Mouse (Mus musculus) layer of hippocampus, adult 2 months (tissue): Measurements from ENCODE around the gene Eif3i. TPM values are rescaled to one million over a fixed set of nuclear protein-coding genes. Genes with fewer than 3 reads are reported as not detected.
"Not testable (repeated sequence)": the region's sequence is repeated elsewhere in the genome, so short reads cannot be mapped to it uniquely, and the experiment has no call there.

Source experiments
- DNase-seq, 2 experiments: peaks; one replicate each; pipeline ENCODE4 v3.0.0; 2022; ENCODE audit warnings: low spot score in 2 of 2
- H3K27ac ChIP-seq: fragments of 200-600 bp; 2 replicates; pipeline ENCODE4 v1.8.1; 2022
- H3K4me3 ChIP-seq: fragments of 200-600 bp; 2 replicates; pipeline ENCODE4 v1.8.1; 2022; ENCODE audit warnings: mild to moderate bottlenecking
- CTCF ChIP-seq: fragments of 200-600 bp; conservative IDR thresholded peaks from 2 replicates; pipeline ENCODE4 v1.8.1; 2022; ENCODE audit warnings: antibody characterized with exemption, mild to moderate bottlenecking, moderate library complexity
- microRNA-seq, 2 experiments: library from miRNA; unstranded; fragments of <30 nt; microRNA quantifications; one replicate each; pipeline ENCODE4 v1.2.0; 2021
- total RNA-seq, 2 experiments: library from RNA; stranded (reverse); gene quantifications; 2 replicates each; pipeline ENCODE4 v1.2.3; 2021

Eif3i gene
- total RNA-seq, 2 experiments from 2014 or later = 117 to 120 TPM

DNA sequence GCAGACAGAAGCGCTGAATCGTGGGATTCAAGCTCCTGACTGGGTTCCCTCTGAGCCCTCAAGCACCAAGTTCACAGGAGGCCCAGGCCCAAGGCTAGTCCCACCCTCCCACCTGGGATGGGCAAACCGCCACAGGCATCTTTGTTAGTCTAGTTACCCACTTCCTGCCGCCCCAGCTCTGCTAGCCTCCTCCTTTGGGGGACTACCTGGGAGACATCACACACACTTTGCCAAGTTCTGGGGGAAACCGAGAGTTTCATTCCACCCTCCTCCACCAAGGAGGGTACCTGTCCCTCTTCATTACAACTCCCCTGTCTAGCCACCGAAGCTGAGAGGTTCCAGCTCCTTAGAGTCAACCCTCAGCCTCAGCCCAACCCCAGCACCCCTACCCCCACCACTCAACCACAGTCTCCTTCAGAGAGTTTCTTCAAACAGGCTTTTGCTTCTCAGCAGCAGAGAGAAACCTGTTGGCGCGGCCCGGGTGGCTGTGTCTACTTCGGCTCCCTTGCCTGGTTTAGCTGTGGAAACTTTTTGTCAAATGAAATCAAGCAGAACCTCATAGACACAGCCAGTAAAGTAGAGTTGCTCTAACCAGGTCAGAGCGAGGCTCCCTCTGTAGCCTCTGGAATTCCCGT, 42.0 kb downstream of the Eif3i start:
- DNase-seq = no peak
- no peak for TF ChIP-seq CTCF

DNA sequence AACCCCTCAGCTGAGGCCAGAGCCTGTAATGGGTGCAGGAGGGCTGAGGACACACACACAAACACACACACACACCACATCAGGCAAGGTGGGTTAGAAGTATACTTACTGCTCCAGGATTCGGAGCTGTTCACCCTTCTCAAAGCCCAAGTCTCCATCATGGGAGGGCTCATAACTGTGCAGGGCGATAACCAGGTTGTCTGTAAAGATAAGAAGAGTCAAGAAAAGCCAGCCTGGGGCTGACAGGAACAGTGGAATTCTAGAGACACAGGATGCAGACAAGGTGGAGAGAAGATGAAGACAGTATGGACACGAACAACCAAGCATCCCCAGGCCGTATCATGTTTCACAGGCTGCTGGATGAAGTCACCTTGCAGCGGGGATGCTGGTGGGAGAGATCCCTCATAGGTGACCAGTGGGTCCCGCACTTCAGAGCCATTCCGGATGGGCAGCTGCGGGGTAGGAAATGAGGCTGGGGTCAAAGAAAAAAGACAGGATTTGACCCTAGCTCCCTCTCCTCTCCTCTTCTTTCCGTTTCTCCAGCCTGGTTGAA, 43.1 kb downstream of the Eif3i start:
- no peak for DNase-seq
- TF ChIP-seq CTCF = no peak
- Histone ChIP-seq H3K4me3 (no peak overlapping the region), H3K27ac (no peak overlapping the region)

More for the DNA sequence above, 42.0 kb downstream of the Eif3i start:
- Histone ChIP-seq H3K27ac (no peak overlapping the region), H3K4me3 (no peak overlapping the region)

DNA sequence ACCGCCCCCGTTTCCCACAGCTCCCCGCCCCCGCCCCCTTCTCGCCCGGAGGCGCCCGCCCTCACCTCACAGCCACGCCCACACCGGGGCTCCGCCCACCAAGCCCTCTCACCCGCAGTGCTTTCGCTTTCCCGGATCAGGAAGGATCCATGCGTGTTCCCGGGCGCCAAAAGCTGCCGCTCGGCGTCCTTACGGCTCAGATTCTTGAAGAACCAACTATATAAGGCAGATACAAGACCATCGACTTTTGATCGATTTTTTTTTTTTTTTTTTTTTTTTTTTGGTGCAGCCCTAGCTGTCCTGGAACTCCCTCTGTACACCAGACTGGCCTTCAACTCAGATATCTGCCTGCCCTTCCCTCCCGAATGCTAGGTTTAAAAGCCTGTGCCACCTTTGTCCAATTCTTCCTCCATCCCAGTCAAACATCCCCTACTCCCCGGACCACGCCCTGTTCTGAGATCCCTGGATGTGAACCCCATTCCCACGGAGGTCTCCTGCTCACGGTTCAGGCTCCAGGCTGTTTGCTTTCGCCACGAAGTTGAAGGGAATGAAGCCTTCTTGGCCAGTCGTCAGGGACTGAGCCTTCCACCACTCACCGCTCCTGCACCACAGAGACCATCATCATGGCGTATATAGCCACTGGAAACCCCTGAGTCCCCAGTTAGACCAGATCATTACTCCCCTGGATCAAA, 43.8 kb downstream of the Eif3i start:
- DNase-seq = peak; percentile 79 to 82
- TF ChIP-seq CTCF = no peak
- peak overlapping the region; percentile 63 for H3K4me3 ChIP-seq
- peak overlapping the region; percentile 89 for H3K27ac ChIP-seq

DNA sequence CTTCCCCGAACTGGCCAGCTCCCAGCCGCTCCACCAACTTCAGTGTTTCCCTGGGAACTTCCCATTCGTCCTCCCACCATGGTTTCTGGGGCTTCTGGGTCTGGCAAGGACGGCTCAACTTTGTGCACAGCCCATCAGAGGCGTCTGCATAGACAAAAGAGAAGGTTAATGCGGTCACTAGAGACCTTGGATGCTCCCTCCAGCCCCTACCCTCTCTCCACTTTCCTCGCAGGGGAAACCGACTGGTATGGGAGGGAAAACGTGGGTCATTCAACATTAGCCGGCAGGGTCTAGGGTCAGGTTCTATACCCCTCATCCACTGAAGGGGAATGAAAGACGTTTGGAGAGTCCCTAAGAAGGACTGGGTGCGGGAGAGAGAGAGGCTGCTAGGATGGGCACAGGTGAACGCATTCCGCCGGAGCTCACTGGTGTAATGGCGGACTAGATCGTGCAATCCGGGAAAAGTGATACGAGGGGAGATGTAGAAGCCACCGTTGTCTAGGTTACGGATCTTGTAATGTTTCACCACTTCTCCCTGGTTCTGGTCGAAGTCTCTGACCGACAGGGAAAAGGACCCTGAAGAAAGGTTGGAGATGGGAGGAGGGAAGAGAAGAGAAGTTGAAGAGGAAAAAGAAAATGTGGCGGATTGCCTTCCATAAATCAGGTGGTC, 44.5 kb downstream of the Eif3i start:
- no peak for TF ChIP-seq CTCF
- Histone ChIP-seq H3K27ac (peak overlapping the region; percentile 89), H3K4me3 (peak overlapping the region; percentile 63)
- no peak for DNase-seq

DNA sequence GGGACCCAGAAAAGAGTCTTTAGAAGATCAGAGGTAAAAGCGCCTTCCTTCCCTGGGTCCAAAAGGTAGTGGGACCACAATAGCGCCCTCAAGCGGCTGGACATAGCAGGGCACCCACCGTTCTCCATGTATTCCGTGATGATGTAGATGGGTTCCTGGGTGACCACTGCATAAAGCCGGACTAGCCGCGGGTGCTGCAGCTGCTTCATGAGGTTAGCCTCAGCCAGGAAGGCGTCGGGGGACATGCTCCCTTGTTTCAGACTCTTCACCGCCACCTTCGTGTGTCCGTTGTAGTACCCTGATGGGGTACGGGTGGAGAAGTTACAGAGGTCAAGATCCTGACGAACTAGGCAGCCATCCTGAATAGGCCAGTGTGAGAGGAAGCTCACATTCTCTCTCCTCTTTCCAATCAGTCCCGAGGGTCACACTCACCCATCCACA, 45.0 kb downstream of the Eif3i start:
- TF ChIP-seq CTCF = peak; percentile 83
- H3K27ac ChIP-seq = peak overlapping the region; percentile 89
- DNase-seq = peak in 1 of 2 experiments; percentile 51
- H3K4me3 ChIP-seq = peak overlapping the region; percentile 63

DNA sequence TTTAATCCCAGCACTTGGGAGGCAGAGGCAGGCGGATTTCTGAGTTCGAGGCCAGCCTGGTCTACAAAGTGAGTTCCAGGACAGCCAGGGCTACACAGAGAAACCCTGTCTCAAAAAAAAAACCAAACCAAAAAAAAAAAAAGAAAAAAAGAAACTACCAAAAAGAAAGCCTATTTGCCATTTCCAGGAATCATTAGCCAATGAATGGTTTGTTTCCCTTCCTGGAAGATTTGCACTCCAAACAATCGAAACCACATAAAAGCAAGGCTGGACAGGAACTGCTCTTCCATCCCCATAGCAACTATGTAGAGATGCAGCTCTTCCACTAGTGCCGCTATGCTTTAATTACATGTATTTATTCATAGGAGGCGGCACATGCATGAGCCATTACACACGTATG, 45.9 kb downstream of the Eif3i start:
- DNase-seq, H3K27ac ChIP-seq, H3K4me3 ChIP-seq: not testable (repeated sequence)

DNA sequence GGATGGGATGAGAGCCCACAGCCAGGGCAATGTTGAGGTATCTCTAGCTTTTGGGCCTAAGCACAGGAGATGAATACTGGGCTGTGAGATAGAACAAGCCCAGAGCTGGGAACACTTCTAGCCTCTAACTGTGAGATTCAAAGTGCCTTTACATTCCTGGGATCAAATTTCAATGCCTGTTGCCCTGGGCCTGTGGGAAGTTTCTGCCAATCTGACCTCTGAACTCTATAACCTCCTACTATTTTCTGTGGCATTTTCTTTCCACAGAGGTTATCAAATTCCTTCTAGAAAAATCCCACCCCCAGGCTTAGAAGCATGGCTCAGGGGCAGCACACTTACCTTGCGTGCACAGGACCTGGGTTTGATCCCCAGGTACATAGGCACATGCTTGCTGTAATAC, 50.2 kb downstream of the Eif3i start:
- Histone ChIP-seq H3K4me3 (no peak overlapping the region), H3K27ac (no peak overlapping the region)
- no peak for TF ChIP-seq CTCF
- DNase-seq = no peak

DNA sequence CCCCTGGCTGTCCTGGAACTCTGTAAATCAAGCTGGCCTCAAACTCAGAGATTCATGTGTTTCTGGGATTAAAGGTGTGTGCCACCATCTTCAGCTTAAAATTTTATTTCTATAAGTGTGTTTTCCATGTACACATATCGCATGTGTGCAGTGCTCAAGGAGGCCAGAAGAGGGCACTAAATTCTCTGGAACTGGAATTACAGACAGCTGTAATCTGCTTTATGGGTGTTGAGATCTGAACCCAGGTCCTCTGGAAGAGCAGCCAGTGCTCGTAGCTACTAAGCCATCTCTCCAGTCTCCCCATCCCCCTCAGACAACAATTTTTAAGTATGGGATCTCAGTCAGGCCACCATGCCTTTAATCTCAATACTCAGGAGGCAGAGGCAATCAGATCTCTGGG, 51.1 kb downstream of the Eif3i start:
- Histone ChIP-seq H3K27ac (no peak overlapping the region), H3K4me3 (no peak overlapping the region)
- no peak for DNase-seq
- peak; percentile 74 for TF ChIP-seq CTCF

DNA sequence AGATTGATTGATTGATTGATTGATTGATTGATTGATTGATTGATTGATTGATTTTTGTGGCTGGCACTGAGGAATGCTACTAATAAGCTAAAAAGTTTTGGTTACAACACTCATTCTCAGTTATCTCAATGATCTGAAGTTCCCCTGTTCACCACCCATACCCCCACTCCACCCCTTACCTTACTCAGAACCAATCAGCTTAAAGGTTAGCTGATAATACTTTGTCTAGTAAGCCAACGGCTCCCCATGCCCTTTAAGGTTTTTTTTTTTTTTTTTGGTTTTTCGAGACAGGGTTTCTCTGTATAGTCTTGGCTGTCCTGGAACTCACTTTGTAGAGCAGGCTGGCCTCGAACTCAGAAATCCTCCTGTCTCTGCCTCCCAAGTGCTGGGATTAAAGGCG, 52.8 kb downstream of the Eif3i start:
- DNase-seq, H3K4me3 ChIP-seq, H3K27ac ChIP-seq: not testable (repeated sequence)

DNA sequence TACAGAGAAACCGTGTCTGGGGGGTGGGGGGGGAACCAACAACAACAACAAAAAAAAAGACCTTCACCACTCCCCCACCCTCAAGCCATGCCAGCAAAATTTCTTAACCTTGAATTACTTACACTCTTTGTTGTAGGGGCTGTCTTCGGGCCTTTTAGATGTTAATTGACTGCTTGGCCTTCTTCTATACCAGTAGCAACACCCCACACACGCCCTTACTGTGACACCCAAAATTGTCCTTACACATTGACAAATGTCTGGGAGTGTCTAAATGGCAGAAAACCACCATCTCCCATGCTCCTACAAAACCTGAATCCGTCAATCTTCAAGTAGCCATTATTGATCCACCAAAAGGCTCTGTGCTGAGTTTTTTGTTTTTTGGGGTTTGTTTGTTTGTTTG, 56.3 kb downstream of the Eif3i start:
- Histone ChIP-seq H3K4me3 (no peak overlapping the region), H3K27ac (no peak overlapping the region)
- no peak for TF ChIP-seq CTCF
- no peak for DNase-seq

DNA sequence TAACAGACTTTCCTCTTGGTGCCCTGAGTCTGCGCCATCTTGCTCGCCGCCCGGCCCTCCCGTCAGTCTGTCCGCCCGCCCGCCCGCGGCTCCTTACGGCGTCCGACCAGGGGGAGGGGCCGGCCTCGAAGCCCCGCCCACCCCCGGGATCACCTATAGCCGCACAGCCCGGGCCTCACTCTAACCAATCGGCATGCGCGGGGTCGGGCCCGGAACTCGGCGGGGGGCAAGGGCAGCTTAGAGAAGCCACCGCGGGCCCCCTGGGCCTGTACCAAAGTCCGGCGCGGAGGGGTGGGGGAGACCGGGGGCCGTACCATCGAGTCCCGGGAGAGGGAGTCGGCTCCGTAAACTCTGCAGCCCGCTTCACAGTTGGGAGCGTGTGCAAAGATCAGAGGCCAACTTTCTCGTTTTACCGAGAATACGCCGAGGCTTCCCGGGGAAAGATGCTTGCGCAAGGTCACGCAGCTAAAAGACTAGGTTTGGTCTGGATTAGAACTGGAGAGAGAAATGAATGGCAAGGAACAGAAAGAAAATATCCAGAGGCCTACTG, 57.8 kb downstream of the Eif3i start, which contains the start of gene Hdac1:
Hdac1 (minus strand) TSS at position 122 of the 550 bp plus-strand sequence.
- peak within 1 kb of the TSS; percentile 92 for H3K27ac ChIP-seq
- H3K4me3 ChIP-seq = peak within 1 kb of the TSS; percentile 79
- peak; percentile 58 for TF ChIP-seq CTCF
- peak; percentile 96 for DNase-seq

Small RNAs within 50 kb of the gene (microRNA-seq; reads per million reads assigned to microRNA genes)
- 0 reads per million in 2 experiments for gene Mir8119

Other genes starting within 250 kb of the Eif3i start
- 1 to 10 TPM; 4.1 TPM for gene Zbtb8a, start 222.5 kb downstream of the Eif3i start, total RNA-seq
- 1 to 10 TPM; 3.9 to 4.0 TPM for gene Zbtb8b, start 159.8 kb downstream of the Eif3i start, total RNA-seq
- 10 to 100 TPM; 56.2 to 62.7 TPM for gene Bsdc1, start 139.1 kb downstream of the Eif3i start, total RNA-seq
- under 1 TPM in 1 of 2 experiments, not detected in 1; 0.38 TPM for gene Tssk3, start 109.6 kb downstream of the Eif3i start, total RNA-seq
- gene Fam229a, start 109.5 kb downstream of the Eif3i start, total RNA-seq = not detected
- 100 to 1,000 TPM in 1 of 2 experiments, 10 to 100 TPM in 1; 94.6 to 103 TPM for gene Marcksl1, start 87.1 kb downstream of the Eif3i start, total RNA-seq
- 10 to 100 TPM; 48.9 to 49.8 TPM for gene Hdac1, start 57.9 kb downstream of the Eif3i start, total RNA-seq
- gene Lck, start 27.0 kb downstream of the Eif3i start, total RNA-seq = 1 to 10 TPM; 2.8 to 6.2 TPM
- gene Fam167b, start 22.1 kb downstream of the Eif3i start, total RNA-seq = under 1 TPM; 0.41 to 0.83 TPM
- gene Tmem234, start within 50 bp of the Eif3i start, total RNA-seq = 10 to 100 TPM; 83.1 to 86.2 TPM
- gene Dcdc2b, start 13.6 kb upstream of the Eif3i start, total RNA-seq = 1 to 10 TPM; 5.7 to 7.4 TPM
- 10 to 100 TPM; 31.5 to 34.3 TPM for gene Iqcc, start 18.5 kb upstream of the Eif3i start, total RNA-seq
- gene Ccdc28b, start 23.3 kb upstream of the Eif3i start, total RNA-seq = 10 to 100 TPM; 70.2 to 81.0 TPM
- 10 to 100 TPM; 49.7 to 51.3 TPM for gene Txlna, start 40.4 kb upstream of the Eif3i start, total RNA-seq
- 10 to 100 TPM; 88.7 to 97.9 TPM for gene Kpna6, start 72.1 kb upstream of the Eif3i start, total RNA-seq
- gene Tmem39b, start 96.2 kb upstream of the Eif3i start, total RNA-seq = 10 to 100 TPM; 14.6 TPM
- 10 to 100 TPM; 87.4 to 92.5 TPM for gene Khdrbs1, start 141.7 kb upstream of the Eif3i start, total RNA-seq
- 100 to 1,000 TPM; 134 to 137 TPM for gene Ptp4a2, start 210.6 kb upstream of the Eif3i start, total RNA-seq